Mouse (Mus musculus): ENCODE data around the gene Anapc2. TPM values are rescaled to one million over a fixed set of nuclear protein-coding genes. Genes with fewer than 3 reads are reported as not detected.

The Anapc2 gene
- polyA plus RNA-seq, 1 experiment = 25.4 TPM

DNA sequence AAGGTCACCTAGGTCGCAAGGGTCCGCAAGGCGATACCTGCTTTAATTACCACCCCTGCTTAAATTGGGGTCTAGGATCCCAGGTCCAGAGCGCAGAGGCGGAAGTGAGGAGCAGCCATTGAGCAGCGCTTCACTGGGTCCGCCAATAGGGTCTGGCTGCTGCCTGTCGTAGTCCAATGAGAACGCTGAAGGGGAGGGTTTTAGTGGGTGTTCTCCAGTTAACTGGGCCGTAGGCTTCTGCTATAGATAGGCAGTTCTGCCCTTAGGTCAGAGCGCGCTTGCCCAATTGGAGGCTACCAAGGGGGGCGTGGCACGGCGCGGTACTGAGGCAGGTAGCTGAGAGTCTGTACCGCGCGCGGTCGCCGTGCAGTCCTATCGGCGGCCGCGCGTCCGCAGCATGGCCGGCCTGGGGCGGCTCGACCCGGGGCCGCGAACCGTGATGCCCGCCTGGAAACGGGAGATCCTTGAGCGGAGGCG, 9.9 kb upstream of the Anapc2 start, which contains the start of gene Tprn:
Gene Tprn (plus strand): TSS at position 328 of the 477 bp plus-strand sequence.
- no peak for TF ChIP-seq GATA1 (IDR thresholded peaks at IDR 0.05; ENCODE audit: low read length)

GRCm38 (mm10) chr2:25262795-25263622, 9.3 kb upstream of the Anapc2 start:
- no peak for TF ChIP-seq GATA1 (IDR thresholded peaks at IDR 0.05; ENCODE audit: low read length)

DNA sequence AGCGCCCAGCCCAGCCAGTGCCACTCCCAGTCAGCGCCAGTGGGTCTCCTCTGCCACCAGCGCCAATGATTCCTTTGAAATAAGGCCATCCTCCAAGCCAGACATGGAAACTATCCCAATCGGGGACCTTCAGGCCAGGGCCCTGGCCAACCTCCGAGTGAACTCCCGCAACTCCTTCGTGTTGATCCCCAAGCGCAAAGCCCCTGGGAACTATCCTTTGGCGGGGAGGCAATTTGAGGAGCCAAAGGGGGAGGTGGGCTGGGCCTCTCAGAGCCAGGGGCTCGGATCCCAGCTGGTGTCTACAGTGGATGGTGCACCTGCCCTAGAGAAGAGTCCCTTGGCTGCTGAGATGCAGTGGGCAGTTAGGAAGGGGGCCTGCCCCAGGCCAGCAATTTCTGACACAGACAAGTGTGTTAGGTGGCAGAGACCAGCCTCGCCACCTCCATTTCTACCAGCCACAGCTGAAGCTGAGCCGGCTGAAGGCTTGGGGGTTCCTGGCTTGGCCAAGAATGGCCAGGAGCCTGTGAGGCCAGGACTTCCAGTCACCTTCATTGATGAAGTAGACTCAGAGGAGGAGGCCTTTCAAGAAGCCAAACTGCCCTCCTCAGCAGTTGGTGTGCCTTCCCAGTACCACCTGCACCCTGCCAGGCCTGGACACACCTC, 8.5 kb upstream of the Anapc2 start:
- TF ChIP-seq GATA1 (IDR thresholded peaks at IDR 0.05; ENCODE audit: low read length) = no peak

- no peak for TF ChIP-seq GATA1 (IDR thresholded peaks at IDR 0.05; ENCODE audit: low read length)
These were observed 8.0 kb upstream of the Anapc2 start for GRCm38 (mm10) chr2:25264286-25264660.

DNA sequence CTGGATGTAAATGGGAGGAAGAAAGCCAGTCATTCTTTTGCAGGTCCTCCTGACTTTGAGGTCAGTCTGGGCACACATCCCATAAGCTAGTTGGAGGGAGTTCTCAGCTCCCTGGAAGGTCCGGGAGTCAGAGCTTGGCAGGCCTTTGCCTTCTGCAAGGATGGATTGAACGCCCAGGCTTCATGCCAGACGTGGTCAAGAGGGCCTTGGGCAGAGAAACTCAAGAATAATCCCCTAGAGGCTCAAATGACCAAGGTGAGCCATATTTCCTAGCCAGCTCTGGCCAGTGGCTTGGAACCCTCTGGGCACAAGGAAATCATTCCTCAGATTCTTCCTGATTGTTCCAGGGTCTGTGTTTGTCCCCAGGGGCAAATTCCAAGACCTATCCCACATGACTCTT, 7.4 kb upstream of the Anapc2 start:
- no peak for TF ChIP-seq GATA1 (IDR thresholded peaks at IDR 0.05; ENCODE audit: low read length)

GRCm38 (mm10) chr2:25265897-25266656, 6.2 kb upstream of the Anapc2 start:
- TF ChIP-seq GATA1 (IDR thresholded peaks at IDR 0.05; ENCODE audit: low read length) = no peak

GRCm38 (mm10) chr2:25266720-25267119, 5.6 kb upstream of the Anapc2 start:
- no peak for TF ChIP-seq GATA1 (IDR thresholded peaks at IDR 0.05; ENCODE audit: low read length)

GRCm38 (mm10) chr2:25267241-25267640, 5.0 kb upstream of the Anapc2 start:
- no peak for TF ChIP-seq GATA1 (IDR thresholded peaks at IDR 0.05; ENCODE audit: low read length)

DNA sequence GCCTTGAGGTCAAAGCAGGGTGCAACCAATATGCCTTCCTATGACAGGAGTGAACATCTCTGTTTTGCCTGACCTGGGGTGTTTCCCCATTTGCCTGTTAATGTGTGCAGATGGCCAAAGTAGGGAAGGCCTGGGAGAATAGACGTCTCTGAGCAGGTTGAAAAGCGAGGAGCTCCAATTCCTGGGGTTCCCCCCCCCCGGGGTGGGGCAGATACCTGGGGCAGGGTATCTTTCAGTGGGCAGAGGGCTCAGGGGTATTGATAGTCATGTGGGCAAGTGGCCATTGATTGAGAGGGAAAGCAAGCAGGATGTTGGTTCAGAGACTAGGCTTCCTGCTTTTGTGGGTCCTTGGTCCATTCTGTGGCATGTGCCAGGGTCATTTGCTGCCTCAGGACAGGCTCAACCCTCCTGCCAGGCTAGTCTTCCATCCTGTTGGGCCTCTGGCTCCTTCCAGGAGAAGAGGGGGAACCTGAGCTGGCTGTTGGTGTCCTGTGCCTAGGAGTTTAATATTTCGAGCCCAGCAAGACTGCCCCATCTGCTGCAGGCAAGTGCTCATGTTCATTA, 4.5 kb upstream of the Anapc2 start:
- TF ChIP-seq GATA1 (IDR thresholded peaks at IDR 0.05; ENCODE audit: low read length) = no peak

DNA sequence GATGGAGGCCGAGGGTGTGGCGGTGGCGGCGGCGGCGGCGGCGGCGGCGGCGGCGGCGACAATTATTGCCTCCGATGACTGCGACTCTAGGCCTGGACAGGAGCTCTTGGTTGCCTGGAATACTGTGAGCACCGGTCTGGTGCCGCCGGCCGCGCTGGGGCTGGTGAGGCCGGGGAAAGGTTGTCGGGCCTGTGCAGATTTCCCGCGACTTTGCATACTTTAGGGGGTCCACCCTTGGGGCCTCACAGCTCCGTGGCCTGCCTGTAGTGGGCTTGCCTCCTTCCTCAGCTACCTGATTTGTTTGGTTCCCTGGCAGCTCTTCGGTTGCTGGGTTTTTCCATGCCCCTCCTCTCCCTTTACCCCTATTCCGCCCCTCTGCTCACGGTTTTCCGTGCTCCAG, 237 bp downstream of the Anapc2 start:
- TF ChIP-seq GATA1 (IDR thresholded peaks at IDR 0.05; ENCODE audit: low read length) = no peak

GRCm38 (mm10) chr2:25273010-25273409, 732 bp downstream of the Anapc2 start:
- no peak for TF ChIP-seq GATA1 (IDR thresholded peaks at IDR 0.05; ENCODE audit: low read length)

- no peak for TF ChIP-seq GATA1 (IDR thresholded peaks at IDR 0.05; ENCODE audit: low read length)
These were observed 6.9 kb downstream of the Anapc2 start for GRCm38 (mm10) chr2:25278928-25279882.

- no peak for TF ChIP-seq GATA1 (IDR thresholded peaks at IDR 0.05; ENCODE audit: low read length)
These were observed 13.3 kb downstream of the Anapc2 start for GRCm38 (mm10) chr2:25285551-25285950.

DNA sequence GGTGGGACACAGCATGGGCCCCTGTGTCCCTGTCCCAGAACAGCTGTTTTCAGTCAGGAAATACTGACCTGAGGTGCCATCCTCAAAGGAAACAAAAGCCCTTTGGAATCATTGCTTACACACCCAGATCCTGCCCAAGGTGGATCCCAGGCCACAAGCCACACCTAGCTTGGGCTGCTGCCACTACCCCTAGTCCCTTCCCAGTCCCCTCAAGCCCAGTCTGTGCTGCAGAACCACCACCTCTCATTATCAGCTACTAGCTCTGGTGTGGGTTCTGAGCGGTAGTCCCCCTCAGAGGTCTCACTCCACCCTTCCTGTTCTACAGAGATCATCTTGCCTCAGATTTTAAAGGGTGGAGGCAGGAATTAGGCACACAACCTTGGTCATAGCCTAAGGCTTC, 14.0 kb downstream of the Anapc2 start:
- no peak for TF ChIP-seq GATA1 (IDR thresholded peaks at IDR 0.05; ENCODE audit: low read length)
